Mouse (Mus musculus): ENCODE measurements around the gene Timm9. TPM values are rescaled to one million over a fixed set of nuclear protein-coding genes. Genes with fewer than 3 reads are reported as not detected.

The Timm9 gene
- total RNA-seq (2012; rRNA removed), result 32.7 and 42.0 TPM in 2 replicates

DNA sequence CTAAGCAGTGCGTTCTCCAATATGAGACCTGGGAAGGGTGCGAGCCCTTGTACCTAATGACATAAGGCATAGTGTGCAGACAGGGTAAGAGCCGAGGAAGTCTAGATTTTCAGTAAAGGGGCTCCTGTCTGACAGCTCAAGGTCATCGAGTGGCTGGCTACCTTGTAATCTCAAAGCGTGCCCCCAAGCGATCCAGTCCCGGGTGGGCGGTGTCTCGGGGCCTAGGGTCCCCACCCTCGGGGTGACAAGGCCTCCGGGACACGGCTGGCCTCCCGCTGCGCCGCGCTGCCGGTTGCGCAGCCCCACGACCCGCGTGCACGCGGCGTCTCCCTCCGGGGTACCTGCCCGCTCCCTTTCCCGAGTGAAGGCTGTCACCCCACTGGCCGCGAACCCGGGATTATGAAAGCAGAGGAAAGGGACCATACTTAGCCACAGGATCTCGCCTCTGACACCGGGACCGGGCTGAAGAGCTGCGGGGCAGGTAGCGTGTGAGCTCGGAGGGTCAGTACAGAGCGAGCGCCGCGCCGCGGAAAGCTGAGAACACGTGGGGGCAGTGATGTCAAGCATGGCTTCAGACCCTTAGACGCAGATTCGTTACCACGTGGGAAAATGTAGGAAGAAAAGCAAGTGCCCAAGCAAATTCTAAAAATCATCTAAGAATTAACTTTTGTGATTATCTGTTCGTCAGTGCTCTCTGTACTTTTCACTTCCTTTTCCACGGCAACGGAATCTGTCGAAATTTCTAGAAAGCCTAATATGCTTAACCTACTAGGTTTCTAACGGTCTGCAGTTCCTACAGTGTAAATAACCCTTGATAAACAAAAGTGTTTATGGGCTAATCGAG lies at the start of gene Timm9, which contains the start of gene 2700049A03Rik:
TSS of gene Timm9 (minus strand) at position 555 of the 844 bp plus-strand sequence.
TSS of gene 2700049A03Rik (plus strand) at position 719 of the 844 bp plus-strand sequence.
- Histone ChIP-seq H3K36me3 (ENCODE audit: control insufficient read depth, insufficient read depth, low read length, poor library complexity, severe bottlenecking) (peaks cover 14% of the 10 kb centered on the region), H3K9ac (ENCODE audit: insufficient read depth, low read depth, low read length, poor library complexity, severe bottlenecking) (peak within 1 kb of the TSS; percentile 96), H3K4me1 (ENCODE audit: control insufficient read depth in 2 of 2, insufficient read depth in 2 of 2, low read length in 2 of 2, poor library complexity in 1 of 2) (peaks cover 0 to 3% of the 10 kb centered on the region in 2 experiments; a peak in 1 of 4 replicates), H3K9me3 (ENCODE audit: control insufficient read depth, insufficient read depth, low read depth, low read length) (no peaks in the 10 kb centered on the region), H3K4me3 (ENCODE audit: insufficient read depth in 1 of 2, low read depth in 1 of 2, low read length in 2 of 2, poor library complexity in 1 of 2, severe bottlenecking in 1 of 2) (peak within 1 kb of the TSS; percentile 94 to 98), H3K27ac (ENCODE audit: insufficient read depth, low read depth, low read length, poor library complexity, severe bottlenecking) (peak within 1 kb of the TSS; percentile 76)
- peak; percentile 76 for DNase-seq (ENCODE audit: low read depth, low spot score)
- TF ChIP-seq HCFC1 (IDR thresholded peaks at IDR 0.05; ENCODE audit: borderline replicate concordance, insufficient read depth, low read length) (0 out of 2 replicates have a peak, but pooled peaks have one; percentile 64), ZNF384 (IDR thresholded peaks at IDR 0.05; ENCODE audit: low read depth, low read length) (no peak), ZC3H11A (IDR thresholded peaks at IDR 0.05; ENCODE audit: borderline replicate concordance, low read depth, low read length) (peak; percentile 100), CHD2 (IDR thresholded peaks at IDR 0.05; ENCODE audit: low read depth, low read length) (0 out of 2 replicates have a peak, but pooled peaks have one; percentile 49), MAFK (IDR thresholded peaks at IDR 0.05; ENCODE audit: insufficient read depth, low read depth, low read length) (no peak)
- in situ Hi-C loops (cut with MboI; ENCODE audit: low sequenced_read_pairs in 2 of 2, unreplicated experiment in 2 of 2), result no loop called here

DNA sequence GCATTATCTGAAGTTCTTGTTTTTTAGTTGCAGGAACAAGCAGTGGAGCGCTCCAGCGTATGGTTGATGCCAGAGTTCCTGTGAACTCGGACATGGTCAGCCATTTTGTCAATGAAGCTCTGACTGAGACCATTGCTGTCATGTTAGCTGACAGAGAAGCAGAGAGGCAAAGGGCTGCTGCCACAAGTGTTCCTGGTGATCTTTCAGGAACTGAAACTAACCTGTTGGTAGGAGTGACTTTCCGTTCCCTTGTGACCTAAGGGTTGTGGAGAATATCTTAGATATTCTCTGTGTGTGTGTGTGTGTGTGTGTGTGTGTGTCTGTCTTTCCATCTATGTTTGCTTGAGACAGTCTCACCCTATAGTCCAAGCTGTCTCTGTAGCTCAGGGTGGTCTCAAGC lies 47.9 kb upstream of the Timm9 start:
- TF ChIP-seq MAFK (IDR thresholded peaks at IDR 0.05; ENCODE audit: insufficient read depth, low read depth, low read length) (no peak), CHD2 (IDR thresholded peaks at IDR 0.05; ENCODE audit: low read depth, low read length) (no peak), HCFC1 (IDR thresholded peaks at IDR 0.05; ENCODE audit: borderline replicate concordance, insufficient read depth, low read length) (no peak), ZNF384 (IDR thresholded peaks at IDR 0.05; ENCODE audit: low read depth, low read length) (no peak), ZC3H11A (IDR thresholded peaks at IDR 0.05; ENCODE audit: borderline replicate concordance, low read depth, low read length) (no peak)
- Histone ChIP-seq H3K36me3 (ENCODE audit: control insufficient read depth, insufficient read depth, low read length, poor library complexity, severe bottlenecking) (peaks cover 13% of the 10 kb centered on the region), H3K9ac (ENCODE audit: insufficient read depth, low read depth, low read length, poor library complexity, severe bottlenecking) (no peak overlapping the region), H3K4me3 (ENCODE audit: insufficient read depth in 1 of 2, low read depth in 1 of 2, low read length in 2 of 2, poor library complexity in 1 of 2, severe bottlenecking in 1 of 2) (no peak overlapping the region), H3K4me1 (ENCODE audit: control insufficient read depth in 2 of 2, insufficient read depth in 2 of 2, low read length in 2 of 2, poor library complexity in 1 of 2) (peaks cover 0 to 6% of the 10 kb centered on the region in 2 experiments; a peak in 2 of 4 replicates), H3K27ac (ENCODE audit: insufficient read depth, low read depth, low read length, poor library complexity, severe bottlenecking) (no peak overlapping the region), H3K9me3 (ENCODE audit: control insufficient read depth, insufficient read depth, low read depth, low read length) (no peaks in the 10 kb centered on the region)
- DNase-seq (ENCODE audit: low read depth, low spot score), result no peak
- in situ Hi-C loops (cut with MboI; ENCODE audit: low sequenced_read_pairs in 2 of 2, unreplicated experiment in 2 of 2), result no loop called here

DNA sequence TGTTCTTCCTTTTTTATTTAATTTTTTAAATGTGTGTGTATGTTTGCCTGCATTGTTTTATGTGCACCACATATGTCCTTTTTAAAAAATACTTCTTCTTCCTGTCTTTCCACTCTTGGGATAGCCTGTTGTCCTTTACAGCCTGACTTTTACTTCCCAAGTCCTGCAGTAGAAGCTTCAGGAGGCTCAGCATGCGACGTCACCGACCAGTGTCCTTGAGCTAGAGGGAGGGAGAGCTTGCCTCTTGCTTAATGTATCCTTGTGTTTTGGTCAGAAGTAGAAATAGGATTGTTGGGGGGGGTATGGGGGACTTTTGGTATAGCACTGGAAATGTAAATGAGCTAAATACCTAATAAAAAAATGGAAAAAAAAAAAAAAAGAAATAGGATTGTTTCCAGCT lies 47.3 kb upstream of the Timm9 start:
- peaks cover 12% of the 10 kb centered on the region for H3K36me3 ChIP-seq (ENCODE audit: control insufficient read depth, insufficient read depth, low read length, poor library complexity, severe bottlenecking)
- no peaks in the 10 kb centered on the region for H3K9me3 ChIP-seq (ENCODE audit: control insufficient read depth, insufficient read depth, low read depth, low read length)
- in situ Hi-C loops (cut with MboI; ENCODE audit: low sequenced_read_pairs in 2 of 2, unreplicated experiment in 2 of 2), result no loop called here
- TF ChIP-seq ZC3H11A (IDR thresholded peaks at IDR 0.05; ENCODE audit: borderline replicate concordance, low read depth, low read length) (no peak), MAFK (IDR thresholded peaks at IDR 0.05; ENCODE audit: insufficient read depth, low read depth, low read length) (no peak), HCFC1 (IDR thresholded peaks at IDR 0.05; ENCODE audit: borderline replicate concordance, insufficient read depth, low read length) (no peak), CHD2 (IDR thresholded peaks at IDR 0.05; ENCODE audit: low read depth, low read length) (no peak), ZNF384 (IDR thresholded peaks at IDR 0.05; ENCODE audit: low read depth, low read length) (no peak)
- no peak overlapping the region for H3K4me3 ChIP-seq (ENCODE audit: insufficient read depth in 1 of 2, low read depth in 1 of 2, low read length in 2 of 2, poor library complexity in 1 of 2, severe bottlenecking in 1 of 2)
- H3K4me1 ChIP-seq (ENCODE audit: control insufficient read depth in 2 of 2, insufficient read depth in 2 of 2, low read length in 2 of 2, poor library complexity in 1 of 2), result 0 out of 4 replicates have a peak, but pooled peaks cover 0 to 3% of the 10 kb centered on the region in 2 experiments
- H3K27ac ChIP-seq (ENCODE audit: insufficient read depth, low read depth, low read length, poor library complexity, severe bottlenecking), result no peak overlapping the region
- DNase-seq (ENCODE audit: low read depth, low spot score), result no peak
- no peak overlapping the region for H3K9ac ChIP-seq (ENCODE audit: insufficient read depth, low read depth, low read length, poor library complexity, severe bottlenecking)

DNA sequence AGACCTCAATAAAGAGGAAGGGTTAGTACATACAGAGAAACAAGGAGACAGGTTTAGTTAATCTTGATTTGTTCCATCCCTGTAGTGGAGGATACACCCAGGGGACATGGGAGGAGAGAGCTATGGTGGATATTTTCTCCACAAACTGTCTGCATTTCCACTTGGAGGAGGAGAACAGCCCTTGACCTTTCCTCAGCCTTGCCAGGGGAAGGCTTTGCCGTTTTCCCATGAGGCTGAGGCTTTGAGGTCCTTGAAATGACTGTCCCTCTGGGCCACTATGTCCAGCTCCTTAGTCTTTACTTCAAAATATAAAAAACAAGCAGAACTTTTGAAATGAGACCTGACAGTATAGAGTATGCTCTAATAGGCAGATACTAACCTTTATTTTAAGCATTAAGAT lies 33.4 kb upstream of the Timm9 start:
- no peak for DNase-seq (ENCODE audit: low read depth, low spot score)
- Histone ChIP-seq H3K4me1 (ENCODE audit: control insufficient read depth in 2 of 2, insufficient read depth in 2 of 2, low read length in 2 of 2, poor library complexity in 1 of 2) (peaks cover 2 to 4% of the 10 kb centered on the region in 2 experiments; a peak in 2 of 4 replicates), H3K27ac (ENCODE audit: insufficient read depth, low read depth, low read length, poor library complexity, severe bottlenecking) (no peak overlapping the region), H3K9ac (ENCODE audit: insufficient read depth, low read depth, low read length, poor library complexity, severe bottlenecking) (no peak overlapping the region), H3K36me3 (ENCODE audit: control insufficient read depth, insufficient read depth, low read length, poor library complexity, severe bottlenecking) (peaks cover 6% of the 10 kb centered on the region), H3K4me3 (ENCODE audit: insufficient read depth in 1 of 2, low read depth in 1 of 2, low read length in 2 of 2, poor library complexity in 1 of 2, severe bottlenecking in 1 of 2) (no peak overlapping the region), H3K9me3 (ENCODE audit: control insufficient read depth, insufficient read depth, low read depth, low read length) (no peaks in the 10 kb centered on the region)
- in situ Hi-C loops (cut with MboI; ENCODE audit: low sequenced_read_pairs in 2 of 2, unreplicated experiment in 2 of 2), result no loop called here
- TF ChIP-seq HCFC1 (IDR thresholded peaks at IDR 0.05; ENCODE audit: borderline replicate concordance, insufficient read depth, low read length) (no peak), CHD2 (IDR thresholded peaks at IDR 0.05; ENCODE audit: low read depth, low read length) (no peak), MAFK (IDR thresholded peaks at IDR 0.05; ENCODE audit: insufficient read depth, low read depth, low read length) (no peak), ZNF384 (IDR thresholded peaks at IDR 0.05; ENCODE audit: low read depth, low read length) (no peak), ZC3H11A (IDR thresholded peaks at IDR 0.05; ENCODE audit: borderline replicate concordance, low read depth, low read length) (no peak)
